Mouse (Mus musculus): ENCODE data around the gene Carm1. TPM values are rescaled to one million over a fixed set of nuclear protein-coding genes. Genes with fewer than 3 reads are reported as not detected.

The Carm1 gene
- polyA plus RNA-seq, 1 experiment = 48.1 TPM

DNA sequence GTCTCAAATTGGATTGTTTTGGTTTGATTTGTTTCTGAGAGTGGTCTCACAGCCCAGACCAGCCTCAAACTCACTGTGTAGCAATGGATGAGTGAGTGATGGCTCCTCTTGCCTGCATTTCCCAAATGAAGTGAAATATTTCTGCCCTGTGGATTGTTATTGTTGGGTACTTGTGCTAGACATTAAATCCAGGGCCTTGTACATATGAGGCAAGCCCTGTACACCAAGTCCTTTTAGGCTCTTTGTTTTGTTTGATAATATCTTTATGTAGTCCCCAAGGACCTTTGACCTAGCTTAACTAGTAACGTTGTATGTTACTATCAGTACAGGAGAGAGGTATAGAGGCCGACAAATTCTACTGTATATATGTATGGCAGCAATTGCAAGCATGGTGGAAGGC, 48.1 kb downstream of the Carm1 start:
- no peak for TF ChIP-seq SRF (IDR thresholded peaks at IDR 0.05; ENCODE audit: control insufficient read depth, insufficient read length, low read depth)
- Histone ChIP-seq H3K79me2 (ENCODE audit: control insufficient read depth, insufficient read depth) (peaks cover 23% of the 10 kb centered on the region), H3K4me3 (no peak overlapping the region), H3K36me3 (ENCODE audit: control insufficient read depth, insufficient read depth) (peaks cover 6% of the 10 kb centered on the region), H3K4me2 (ENCODE audit: low read depth) (peak overlapping the region; percentile 97), H3K27me3 (ENCODE audit: control insufficient read depth, insufficient read depth, insufficient read length) (no peaks in the 10 kb centered on the region), H3ac (ENCODE audit: control insufficient read depth, insufficient read length) (no peak overlapping the region)

DNA sequence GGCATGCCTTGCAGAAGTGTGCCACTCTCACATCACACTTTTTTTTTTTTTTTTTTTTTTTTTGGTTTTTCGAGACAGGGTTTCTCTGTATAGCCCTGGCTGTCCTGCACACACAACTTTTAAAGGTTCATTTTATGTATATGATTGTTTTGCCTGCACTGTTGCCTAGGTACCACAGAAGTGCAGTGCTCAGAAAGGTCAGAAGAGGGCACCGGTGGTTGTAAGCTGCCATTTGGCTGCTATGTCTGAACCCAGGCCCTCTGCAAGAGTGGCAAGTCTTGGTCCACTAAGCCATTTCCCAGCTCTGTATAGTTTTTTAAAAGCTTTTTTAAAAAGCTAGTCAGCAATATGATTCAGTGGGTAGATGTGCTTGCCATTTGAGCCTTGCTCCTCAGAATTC, 51.5 kb downstream of the Carm1 start:
- Histone ChIP-seq H3K79me2 (ENCODE audit: control insufficient read depth, insufficient read depth) (peaks cover 23% of the 10 kb centered on the region), H3K4me2 (ENCODE audit: low read depth) (no peak overlapping the region), H3K4me3 (no peak overlapping the region), H3K27me3 (ENCODE audit: control insufficient read depth, insufficient read depth, insufficient read length) (no peaks in the 10 kb centered on the region), H3K36me3 (ENCODE audit: control insufficient read depth, insufficient read depth) (peaks cover 6% of the 10 kb centered on the region), H3ac (ENCODE audit: control insufficient read depth, insufficient read length) (no peak overlapping the region)
- TF ChIP-seq MYOG (IDR thresholded peaks at IDR 0.05; ENCODE audit: control insufficient read depth in 1 of 3, insufficient read depth in 1 of 3, insufficient read length in 2 of 3, low read depth in 2 of 3) (no peak), MYOD1 (IDR thresholded peaks at IDR 0.05; ENCODE audit: control insufficient read depth in 1 of 3, insufficient read length in 2 of 3, low read depth in 2 of 3) (no peak), POLR2A (IDR thresholded peaks at IDR 0.05; ENCODE audit: insufficient read length, low read depth) (no peak), TCF3 (IDR thresholded peaks at IDR 0.05; ENCODE audit: insufficient read length, low read depth) (no peak), SRF (IDR thresholded peaks at IDR 0.05; ENCODE audit: control insufficient read depth, insufficient read length, low read depth) (no peak), REST (IDR thresholded peaks at IDR 0.05; ENCODE audit: insufficient read depth, insufficient read length) (no peak), POLR2AphosphoS2 (IDR thresholded peaks at IDR 0.05; ENCODE audit: insufficient read length, low read depth) (no peak), USF1 (IDR thresholded peaks at IDR 0.05; ENCODE audit: low read depth) (no peak), E2F4 (IDR thresholded peaks at IDR 0.05; ENCODE audit: insufficient read depth) (no peak), TCF12 (IDR thresholded peaks at IDR 0.05; ENCODE audit: insufficient read depth, poor library complexity, severe bottlenecking) (no peak), CEBPB (IDR thresholded peaks at IDR 0.05; ENCODE audit: insufficient read depth, poor library complexity, severe bottlenecking) (no peak), MAX (IDR thresholded peaks at IDR 0.05; ENCODE audit: low read depth) (no peak)

DNA sequence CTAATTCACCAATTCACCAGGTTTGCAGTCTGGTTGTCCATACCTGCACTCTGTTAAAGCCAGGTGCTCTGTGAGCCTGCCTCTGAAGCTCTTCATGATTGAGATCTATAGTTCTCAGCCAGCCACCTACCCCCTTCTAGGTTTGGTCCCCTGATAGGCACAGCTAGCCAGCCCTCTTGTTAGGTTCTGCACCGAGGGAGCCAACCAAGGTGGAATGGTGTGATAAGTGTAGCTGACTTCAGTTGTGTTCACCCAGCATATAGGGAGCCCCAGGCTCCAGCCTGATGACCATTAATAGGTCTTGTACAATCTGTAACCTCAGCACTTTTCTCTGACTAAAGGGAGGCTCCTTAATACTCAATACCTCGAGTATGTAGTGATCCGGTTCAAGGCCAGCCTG, 53.5 kb downstream of the Carm1 start:
- TF ChIP-seq POLR2AphosphoS2 (IDR thresholded peaks at IDR 0.05; ENCODE audit: insufficient read length, low read depth) (no peak), TCF12 (IDR thresholded peaks at IDR 0.05; ENCODE audit: insufficient read depth, poor library complexity, severe bottlenecking) (no peak), TCF3 (IDR thresholded peaks at IDR 0.05; ENCODE audit: insufficient read length, low read depth) (no peak), MYOD1 (IDR thresholded peaks at IDR 0.05; ENCODE audit: control insufficient read depth in 1 of 3, insufficient read length in 2 of 3, low read depth in 2 of 3) (no peak), USF1 (IDR thresholded peaks at IDR 0.05; ENCODE audit: low read depth) (no peak), E2F4 (IDR thresholded peaks at IDR 0.05; ENCODE audit: insufficient read depth) (no peak), REST (IDR thresholded peaks at IDR 0.05; ENCODE audit: insufficient read depth, insufficient read length) (no peak), MYOG (IDR thresholded peaks at IDR 0.05; ENCODE audit: control insufficient read depth in 1 of 3, insufficient read depth in 1 of 3, insufficient read length in 2 of 3, low read depth in 2 of 3) (no peak), POLR2A (IDR thresholded peaks at IDR 0.05; ENCODE audit: insufficient read length, low read depth) (no peak), CEBPB (IDR thresholded peaks at IDR 0.05; ENCODE audit: insufficient read depth, poor library complexity, severe bottlenecking) (no peak), MAX (IDR thresholded peaks at IDR 0.05; ENCODE audit: low read depth) (no peak), SRF (IDR thresholded peaks at IDR 0.05; ENCODE audit: control insufficient read depth, insufficient read length, low read depth) (no peak)
- H3K36me3 ChIP-seq (ENCODE audit: control insufficient read depth, insufficient read depth) = peaks cover 6% of the 10 kb centered on the region
- H3K4me2 ChIP-seq (ENCODE audit: low read depth) = no peak overlapping the region
- no peak overlapping the region for H3K4me3 ChIP-seq
- peaks cover 3% of the 10 kb centered on the region for H3K79me2 ChIP-seq (ENCODE audit: control insufficient read depth, insufficient read depth)
- no peak overlapping the region for H3ac ChIP-seq (ENCODE audit: control insufficient read depth, insufficient read length)
- no peaks in the 10 kb centered on the region for H3K27me3 ChIP-seq (ENCODE audit: control insufficient read depth, insufficient read depth, insufficient read length)

DNA sequence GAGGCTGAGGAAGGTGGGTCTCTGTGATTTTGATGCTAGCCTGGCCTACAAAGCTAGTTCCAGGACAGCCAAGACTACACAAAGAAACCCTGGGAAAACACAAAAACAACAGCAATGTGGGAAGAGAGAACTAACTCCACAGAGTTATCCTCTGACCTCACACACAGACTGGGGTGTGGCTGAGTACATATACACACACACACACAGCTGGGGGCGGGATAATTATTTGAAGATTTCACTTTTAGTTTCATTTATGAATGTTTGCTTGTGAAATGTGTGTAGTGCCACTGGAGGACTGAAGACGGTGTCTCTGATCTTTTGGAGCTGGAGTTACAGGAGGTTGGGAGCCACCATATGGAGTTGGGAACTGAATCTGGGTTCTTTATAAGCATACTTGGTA, 54.4 kb downstream of the Carm1 start:
- no peaks in the 10 kb centered on the region for H3K79me2 ChIP-seq (ENCODE audit: control insufficient read depth, insufficient read depth)
- TF ChIP-seq E2F4 (IDR thresholded peaks at IDR 0.05; ENCODE audit: insufficient read depth) = no peak
- TF ChIP-seq SRF (IDR thresholded peaks at IDR 0.05; ENCODE audit: control insufficient read depth, insufficient read length, low read depth) = no peak
- no peak for TF ChIP-seq TCF3 (IDR thresholded peaks at IDR 0.05; ENCODE audit: insufficient read length, low read depth)
- TF ChIP-seq MYOG (IDR thresholded peaks at IDR 0.05; ENCODE audit: control insufficient read depth in 1 of 3, insufficient read depth in 1 of 3, insufficient read length in 2 of 3, low read depth in 2 of 3) = no peak
- no peak for TF ChIP-seq USF1 (IDR thresholded peaks at IDR 0.05; ENCODE audit: low read depth)
- TF ChIP-seq MAX (IDR thresholded peaks at IDR 0.05; ENCODE audit: low read depth) = no peak
- no peak for TF ChIP-seq MYOD1 (IDR thresholded peaks at IDR 0.05; ENCODE audit: control insufficient read depth in 1 of 3, insufficient read length in 2 of 3, low read depth in 2 of 3)
- TF ChIP-seq CEBPB (IDR thresholded peaks at IDR 0.05; ENCODE audit: insufficient read depth, poor library complexity, severe bottlenecking) = no peak
- no peak for TF ChIP-seq TCF12 (IDR thresholded peaks at IDR 0.05; ENCODE audit: insufficient read depth, poor library complexity, severe bottlenecking)
- TF ChIP-seq POLR2AphosphoS2 (IDR thresholded peaks at IDR 0.05; ENCODE audit: insufficient read length, low read depth) = no peak
- no peak for TF ChIP-seq POLR2A (IDR thresholded peaks at IDR 0.05; ENCODE audit: insufficient read length, low read depth)
- TF ChIP-seq REST (IDR thresholded peaks at IDR 0.05; ENCODE audit: insufficient read depth, insufficient read length) = no peak

GRCm38 (mm10) chr9:21601722-21602399, 55.2 kb downstream of the Carm1 start:
- no peaks in the 10 kb centered on the region for H3K36me3 ChIP-seq (ENCODE audit: control insufficient read depth, insufficient read depth)
- H3ac ChIP-seq (ENCODE audit: control insufficient read depth, insufficient read length) = no peak overlapping the region
- H3K27me3 ChIP-seq (ENCODE audit: control insufficient read depth, insufficient read depth, insufficient read length) = no peaks in the 10 kb centered on the region
- H3K79me2 ChIP-seq (ENCODE audit: control insufficient read depth, insufficient read depth) = no peaks in the 10 kb centered on the region
- TF ChIP-seq MYOD1 (IDR thresholded peaks at IDR 0.05; ENCODE audit: control insufficient read depth in 1 of 3, insufficient read length in 2 of 3, low read depth in 2 of 3) = no peak
- no peak for TF ChIP-seq SRF (IDR thresholded peaks at IDR 0.05; ENCODE audit: control insufficient read depth, insufficient read length, low read depth)
- TF ChIP-seq MAX (IDR thresholded peaks at IDR 0.05; ENCODE audit: low read depth) = no peak
- no peak for TF ChIP-seq POLR2A (IDR thresholded peaks at IDR 0.05; ENCODE audit: insufficient read length, low read depth)
- no peak for TF ChIP-seq TCF12 (IDR thresholded peaks at IDR 0.05; ENCODE audit: insufficient read depth, poor library complexity, severe bottlenecking)
- TF ChIP-seq E2F4 (IDR thresholded peaks at IDR 0.05; ENCODE audit: insufficient read depth) = no peak
- no peak for TF ChIP-seq USF1 (IDR thresholded peaks at IDR 0.05; ENCODE audit: low read depth)
- TF ChIP-seq MYOG (IDR thresholded peaks at IDR 0.05; ENCODE audit: control insufficient read depth in 1 of 3, insufficient read depth in 1 of 3, insufficient read length in 2 of 3, low read depth in 2 of 3) = no peak
- no peak for TF ChIP-seq REST (IDR thresholded peaks at IDR 0.05; ENCODE audit: insufficient read depth, insufficient read length)
- no peak for TF ChIP-seq TCF3 (IDR thresholded peaks at IDR 0.05; ENCODE audit: insufficient read length, low read depth)
- TF ChIP-seq POLR2AphosphoS2 (IDR thresholded peaks at IDR 0.05; ENCODE audit: insufficient read length, low read depth) = no peak
- TF ChIP-seq CEBPB (IDR thresholded peaks at IDR 0.05; ENCODE audit: insufficient read depth, poor library complexity, severe bottlenecking) = no peak
- no peak overlapping the region for H3K4me2 ChIP-seq (ENCODE audit: low read depth)
- H3K4me3 ChIP-seq = no peak overlapping the region

More for the DNA sequence above, 54.4 kb downstream of the Carm1 start:
- no peaks in the 10 kb centered on the region for H3K27me3 ChIP-seq (ENCODE audit: control insufficient read depth, insufficient read depth, insufficient read length)
- H3K4me2 ChIP-seq (ENCODE audit: low read depth) = no peak overlapping the region
- peaks cover 3% of the 10 kb centered on the region for H3K36me3 ChIP-seq (ENCODE audit: control insufficient read depth, insufficient read depth)
- no peak overlapping the region for H3K4me3 ChIP-seq
- no peak overlapping the region for H3ac ChIP-seq (ENCODE audit: control insufficient read depth, insufficient read length)
